Mouse (Mus musculus): ENCODE results near the gene Ahnak. TPM values are rescaled to one million over a fixed set of nuclear protein-coding genes. Genes with fewer than 3 reads are reported as not detected.

Ahnak gene
- polyA plus RNA-seq, 1 experiment: 86.8 TPM

DNA sequence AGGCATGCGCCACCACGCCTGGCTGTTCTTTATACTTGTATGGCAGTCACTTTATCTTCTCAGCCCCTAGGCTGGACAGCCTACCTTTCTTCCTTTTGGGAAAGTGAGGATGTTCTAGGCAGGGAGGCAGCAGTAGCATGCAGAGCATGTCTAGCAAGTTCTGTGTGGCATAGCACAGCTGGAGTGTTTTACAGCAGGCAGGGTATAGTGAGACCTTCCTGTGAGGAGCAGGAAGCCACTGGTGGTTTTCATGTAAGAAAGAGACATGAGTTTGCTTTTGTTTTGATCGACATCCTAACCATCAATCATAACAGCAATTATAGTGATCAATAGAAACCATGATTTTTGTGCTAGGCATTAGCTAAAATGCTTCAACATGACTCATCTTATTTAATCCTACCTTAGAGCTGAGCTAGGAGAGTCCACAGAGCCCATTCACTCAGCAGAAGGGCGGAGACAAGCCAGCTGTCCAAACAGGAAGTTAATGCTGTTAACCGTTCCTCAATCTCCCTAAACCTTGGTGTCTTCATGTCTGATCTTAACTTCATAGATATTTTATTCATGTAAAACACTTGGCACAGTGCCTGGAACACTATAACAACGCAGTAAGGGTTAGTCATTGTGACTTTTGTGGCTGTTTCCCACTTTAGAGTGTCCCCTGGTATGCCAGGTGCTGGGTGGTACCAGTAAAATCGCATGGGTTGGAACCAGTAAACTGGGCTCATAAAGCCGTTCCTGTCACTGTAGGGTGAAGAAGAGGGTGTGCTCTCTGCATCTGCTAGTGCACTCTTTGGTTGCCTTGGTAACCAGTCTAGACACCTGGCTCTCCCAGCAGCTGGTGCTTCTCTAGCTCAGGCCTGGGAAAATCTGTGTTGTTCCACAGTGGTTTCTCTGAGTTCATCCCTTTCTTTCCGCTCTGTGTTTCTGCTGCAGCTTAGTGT, 76.8 kb downstream of the Ahnak start:
- Histone ChIP-seq H3K36me3 (ENCODE audit: control insufficient read depth, insufficient read depth) (no peaks in the 10 kb centered on the region), H3K4me3 (ENCODE audit: insufficient read depth, poor library complexity, severe bottlenecking) (no peak overlapping the region), H3K27me3 (ENCODE audit: control insufficient read depth, insufficient read depth, insufficient read length) (no peaks in the 10 kb centered on the region), H3ac (ENCODE audit: control insufficient read depth, insufficient read length, low read depth) (no peak overlapping the region), H3K79me3 (ENCODE audit: low read depth) (no peaks in the 10 kb centered on the region), H3K79me2 (ENCODE audit: control insufficient read depth, insufficient read depth) (no peaks in the 10 kb centered on the region)
- TF ChIP-seq CTCF (IDR thresholded peaks at IDR 0.05; ENCODE audit: control insufficient read depth, insufficient read depth, insufficient read length): no peak
- TF ChIP-seq USF1 (IDR thresholded peaks at IDR 0.05; ENCODE audit: low read depth): no peak
- TF ChIP-seq MYOD1 (IDR thresholded peaks at IDR 0.05; ENCODE audit: control insufficient read depth, insufficient read length, low read depth): peak; percentile 91
- no peak for TF ChIP-seq MYOG (IDR thresholded peaks at IDR 0.05; ENCODE audit: control insufficient read depth, extremely low read depth, insufficient read length)
- peak; percentile 46 for TF ChIP-seq FOSL1 (IDR thresholded peaks at IDR 0.05; ENCODE audit: insufficient read depth, low read length, poor library complexity, severe bottlenecking)
- TF ChIP-seq CEBPB (IDR thresholded peaks at IDR 0.05; ENCODE audit: low read depth): no peak
- TF ChIP-seq MAX (IDR thresholded peaks at IDR 0.05): no peak

DNA sequence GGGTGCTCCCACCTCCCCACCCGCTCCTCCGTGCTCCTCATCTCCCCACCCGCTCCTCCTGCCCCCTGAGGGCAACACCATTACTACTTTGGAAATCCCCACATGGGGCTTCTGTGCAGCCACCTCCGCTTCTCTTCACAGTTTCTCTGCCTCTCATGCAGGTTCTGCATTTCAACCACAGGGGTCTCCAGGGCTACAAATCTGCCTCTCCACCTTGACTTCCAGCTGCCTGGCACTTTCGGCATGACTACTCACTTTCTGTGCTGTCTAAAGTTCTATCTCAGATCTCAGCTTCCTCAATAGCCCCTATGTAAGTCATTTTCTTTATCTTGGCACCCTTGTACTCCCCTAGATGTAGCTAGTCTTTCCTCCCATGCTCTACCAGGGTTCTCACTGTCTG, 78.2 kb downstream of the Ahnak start:
- no peak overlapping the region for H3ac ChIP-seq (ENCODE audit: control insufficient read depth, insufficient read length, low read depth)
- no peaks in the 10 kb centered on the region for H3K27me3 ChIP-seq (ENCODE audit: control insufficient read depth, insufficient read depth, insufficient read length)
- no peaks in the 10 kb centered on the region for H3K79me3 ChIP-seq (ENCODE audit: low read depth)
- no peak overlapping the region for H3K4me3 ChIP-seq (ENCODE audit: insufficient read depth, poor library complexity, severe bottlenecking)
- no peaks in the 10 kb centered on the region for H3K79me2 ChIP-seq (ENCODE audit: control insufficient read depth, insufficient read depth)
- H3K36me3 ChIP-seq (ENCODE audit: control insufficient read depth, insufficient read depth): no peaks in the 10 kb centered on the region
- TF ChIP-seq MAX (IDR thresholded peaks at IDR 0.05): no peak
- no peak for TF ChIP-seq FOSL1 (IDR thresholded peaks at IDR 0.05; ENCODE audit: insufficient read depth, low read length, poor library complexity, severe bottlenecking)
- TF ChIP-seq USF1 (IDR thresholded peaks at IDR 0.05; ENCODE audit: low read depth): no peak
- no peak for TF ChIP-seq MYOD1 (IDR thresholded peaks at IDR 0.05; ENCODE audit: control insufficient read depth, insufficient read length, low read depth)
- no peak for TF ChIP-seq CEBPB (IDR thresholded peaks at IDR 0.05; ENCODE audit: low read depth)
- no peak for TF ChIP-seq MYOG (IDR thresholded peaks at IDR 0.05; ENCODE audit: control insufficient read depth, extremely low read depth, insufficient read length)
- TF ChIP-seq CTCF (IDR thresholded peaks at IDR 0.05; ENCODE audit: control insufficient read depth, insufficient read depth, insufficient read length): no peak

DNA sequence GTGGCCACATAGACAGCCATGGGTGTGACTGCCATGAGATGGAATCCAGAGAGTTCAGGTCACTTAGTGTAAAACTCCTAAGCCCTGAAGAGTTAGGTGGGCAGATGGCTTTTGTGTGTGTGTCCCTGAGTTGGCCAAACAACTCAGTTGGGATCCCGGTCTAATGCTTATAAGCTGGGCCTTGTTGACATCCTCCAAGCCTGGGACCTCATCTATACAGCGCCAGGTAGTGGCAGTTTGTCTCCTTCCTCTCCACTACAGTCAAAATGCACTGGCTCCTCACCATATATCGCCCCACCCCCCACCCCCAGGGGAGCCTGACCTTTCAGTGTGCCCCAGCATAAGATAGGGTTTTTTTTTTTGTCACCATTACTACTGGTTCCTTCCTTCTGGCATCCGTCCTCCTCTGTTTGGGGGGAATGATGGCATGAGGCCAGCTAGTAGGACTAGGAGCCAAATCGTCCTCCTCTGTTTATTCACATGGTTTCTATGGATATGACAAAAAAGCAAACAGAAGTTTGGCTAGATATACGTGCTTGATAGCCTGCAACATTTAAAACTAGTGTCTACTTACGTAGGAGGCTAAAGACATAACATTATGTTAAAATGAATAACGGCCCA, 80.7 kb downstream of the Ahnak start:
- H3K27me3 ChIP-seq (ENCODE audit: control insufficient read depth, insufficient read depth, insufficient read length): no peaks in the 10 kb centered on the region
- TF ChIP-seq USF1 (IDR thresholded peaks at IDR 0.05; ENCODE audit: low read depth) (no peak), MYOG (IDR thresholded peaks at IDR 0.05; ENCODE audit: control insufficient read depth, extremely low read depth, insufficient read length) (no peak), CEBPB (IDR thresholded peaks at IDR 0.05; ENCODE audit: low read depth) (no peak), MAX (IDR thresholded peaks at IDR 0.05) (no peak), CTCF (IDR thresholded peaks at IDR 0.05; ENCODE audit: control insufficient read depth, insufficient read depth, insufficient read length) (no peak), FOSL1 (IDR thresholded peaks at IDR 0.05; ENCODE audit: insufficient read depth, low read length, poor library complexity, severe bottlenecking) (no peak), MYOD1 (IDR thresholded peaks at IDR 0.05; ENCODE audit: control insufficient read depth, insufficient read length, low read depth) (no peak)
- H3K36me3 ChIP-seq (ENCODE audit: control insufficient read depth, insufficient read depth): no peaks in the 10 kb centered on the region
- H3ac ChIP-seq (ENCODE audit: control insufficient read depth, insufficient read length, low read depth): no peak overlapping the region
- no peak overlapping the region for H3K4me3 ChIP-seq (ENCODE audit: insufficient read depth, poor library complexity, severe bottlenecking)
- H3K79me2 ChIP-seq (ENCODE audit: control insufficient read depth, insufficient read depth): no peaks in the 10 kb centered on the region
- no peaks in the 10 kb centered on the region for H3K79me3 ChIP-seq (ENCODE audit: low read depth)

DNA sequence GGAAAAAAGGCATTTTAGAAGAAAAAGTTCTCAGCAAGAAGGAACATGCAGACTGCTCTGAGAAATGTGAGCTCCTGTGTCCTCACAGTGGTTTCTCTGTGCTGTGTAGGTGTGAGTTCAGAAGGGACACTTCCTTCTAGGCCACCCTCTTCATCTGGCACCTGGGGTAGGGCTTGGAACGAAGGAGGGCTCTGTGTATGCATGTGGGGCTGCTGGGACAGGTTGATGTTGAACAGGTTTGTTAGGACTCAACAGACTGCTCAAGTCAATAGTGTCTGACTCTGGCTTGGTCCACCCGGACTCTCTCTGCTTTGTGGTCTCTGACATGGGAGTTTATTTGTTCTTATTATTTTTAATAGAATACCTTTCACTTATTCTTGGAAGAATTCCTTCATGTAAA, 81.2 kb downstream of the Ahnak start:
- H3K79me3 ChIP-seq (ENCODE audit: low read depth): no peaks in the 10 kb centered on the region
- no peak for TF ChIP-seq USF1 (IDR thresholded peaks at IDR 0.05; ENCODE audit: low read depth)
- no peaks in the 10 kb centered on the region for H3K79me2 ChIP-seq (ENCODE audit: control insufficient read depth, insufficient read depth)
- H3ac ChIP-seq (ENCODE audit: control insufficient read depth, insufficient read length, low read depth): no peak overlapping the region
- no peaks in the 10 kb centered on the region for H3K27me3 ChIP-seq (ENCODE audit: control insufficient read depth, insufficient read depth, insufficient read length)
- H3K4me3 ChIP-seq (ENCODE audit: insufficient read depth, poor library complexity, severe bottlenecking): no peak overlapping the region
- no peaks in the 10 kb centered on the region for H3K36me3 ChIP-seq (ENCODE audit: control insufficient read depth, insufficient read depth)

DNA sequence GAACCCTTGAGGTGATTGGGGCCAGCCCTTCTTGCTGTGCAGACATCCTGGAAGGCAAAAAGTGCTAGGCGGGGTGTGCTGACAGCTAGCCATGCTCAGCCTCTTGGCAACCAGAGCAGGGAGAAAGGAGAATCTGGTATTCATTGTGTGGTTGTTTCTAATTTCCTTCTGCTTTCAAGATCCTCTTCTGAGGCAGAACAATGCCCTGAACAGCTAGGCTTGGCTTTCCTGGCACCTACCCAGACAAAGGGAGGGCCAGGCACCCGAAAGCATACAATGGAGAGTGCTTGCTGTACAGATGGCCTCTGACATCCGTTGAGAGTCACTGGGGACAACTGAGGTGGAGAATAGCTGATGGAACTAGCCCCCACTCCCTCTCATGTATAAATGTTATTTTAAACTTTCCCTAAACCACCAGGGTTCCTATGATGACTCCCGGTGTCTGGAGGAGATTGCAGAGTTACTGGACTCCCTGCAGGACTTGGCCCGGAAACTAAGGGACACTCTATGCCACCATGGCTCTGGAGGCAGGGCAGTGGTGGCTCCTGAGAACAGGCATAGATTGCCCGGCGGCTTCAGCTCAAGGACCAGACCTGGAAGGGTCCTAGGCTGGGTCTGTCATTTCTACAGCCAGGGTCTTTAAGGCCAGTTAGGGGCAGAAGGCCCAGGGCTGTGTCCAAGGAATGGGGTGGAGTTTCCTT, 82.5 kb downstream of the Ahnak start:
- Histone ChIP-seq H3K27me3 (ENCODE audit: control insufficient read depth, insufficient read depth, insufficient read length) (no peaks in the 10 kb centered on the region), H3K79me2 (ENCODE audit: control insufficient read depth, insufficient read depth) (no peaks in the 10 kb centered on the region), H3K4me3 (ENCODE audit: insufficient read depth, poor library complexity, severe bottlenecking) (no peak overlapping the region), H3K36me3 (ENCODE audit: control insufficient read depth, insufficient read depth) (no peaks in the 10 kb centered on the region), H3ac (ENCODE audit: control insufficient read depth, insufficient read length, low read depth) (no peak overlapping the region), H3K79me3 (ENCODE audit: low read depth) (no peaks in the 10 kb centered on the region)
- TF ChIP-seq MAX (IDR thresholded peaks at IDR 0.05) (peak; percentile 13), MYOG (IDR thresholded peaks at IDR 0.05; ENCODE audit: control insufficient read depth, extremely low read depth, insufficient read length) (no peak)

All from C2C12 (cell line).